ENCODE assay signal across 23 mouse cellular contexts in genomic region chr1:108571977-108572376, GRCm38 (mm10).
DNase-seq lines count a peak whose midpoint lies in the region; ATAC-seq and TF ChIP-seq lines count a peak whose summit lies in the region.
"Had no signal": no experiment of that assay in that cellular context is flagged by ENCODE, and none has a peak within 500 bp of the region (broad histone marks: within the 10 kb centered on the region; RNA-seq: fewer than 3 reads in every experiment).

No protein-coding gene starts in this region.

- no peak overlapping the region for H3K27ac ChIP-seq in forebrain, embryonic 16.5 days (ENCODE audit: low read length)
- no peak overlapping the region for H3K27ac ChIP-seq in forebrain, postnatal 0 days (ENCODE audit: low read depth, low read length)
- no peak overlapping the region for H3K27ac ChIP-seq in limb, embryonic 13.5 days
- no peak overlapping the region for H3K27ac ChIP-seq in limb, embryonic 10.5 days
- H3K27ac ChIP-seq in heart, embryonic 14.5 days (replicated peaks in 1 of 2; ENCODE audit: control insufficient read depth in 1 of 2, insufficient read depth in 1 of 2, low read depth in 2 of 2, low read length in 2 of 2): peak overlapping the region; percentile 62 to 78; a peak in 3 of 4 replicates
- no peak overlapping the region for H3K27ac ChIP-seq in limb, embryonic 15.5 days
- H3K27ac ChIP-seq: embryonic facial prominence, embryonic 12.5 days; hindbrain, embryonic 15.5 days; intestine, embryonic 15.5 days; left cerebral cortex, adult 2 months; liver, embryonic 13.5 days; midbrain, embryonic 10.5 days; stomach, postnatal 0 days had no signal

- ATAC-seq in forebrain, embryonic 16.5 days: peak; percentile 48
- ATAC-seq in forebrain, postnatal 0 days: no peak
- peak; percentile 59; the same call in 1 of the 2 replicates for ATAC-seq in limb, embryonic 13.5 days (ENCODE audit: low FRiP score, low read depth)
- no peak for ATAC-seq in heart, embryonic 14.5 days (ENCODE audit: insufficient number of reproducible peaks, insufficient read depth, low FRiP score, low read depth)
- ATAC-seq in limb, embryonic 15.5 days (ENCODE audit: insufficient number of reproducible peaks, low FRiP score, low TSS enrichment, low read depth): 0 out of 2 replicates have a peak, but pooled peaks have one; percentile 52
- ATAC-seq: intestine, embryonic 15.5 days had no signal

- no peak overlapping the region for H3K4me2 ChIP-seq in forebrain, embryonic 16.5 days (ENCODE audit: low read length)
- no peak overlapping the region for H3K4me2 ChIP-seq in forebrain, postnatal 0 days (ENCODE audit: low read depth)
- H3K4me2 ChIP-seq in limb, embryonic 13.5 days (replicated peaks): no peak overlapping the region
- H3K4me2 ChIP-seq in heart, embryonic 14.5 days (ENCODE audit: low read length): peak overlapping the region; percentile 9; the same call in 1 of the 2 replicates
- H3K4me2 ChIP-seq in limb, embryonic 15.5 days: no peak overlapping the region
- H3K4me2 ChIP-seq: embryonic facial prominence, embryonic 12.5 days; hindbrain, embryonic 15.5 days; intestine, embryonic 15.5 days; liver, embryonic 13.5 days; lung, embryonic 14.5 days had no signal

- TF ChIP-seq CTCF in forebrain, postnatal 0 days (IDR thresholded peaks at IDR 0.05; ENCODE audit: low read depth): no peak

- no peak overlapping the region for H3K4me3 ChIP-seq in forebrain, embryonic 16.5 days (replicated peaks; ENCODE audit: low read length)
- no peak overlapping the region for H3K4me3 ChIP-seq in forebrain, postnatal 0 days (ENCODE audit: low read depth, low read length)
- no peak overlapping the region for H3K4me3 ChIP-seq in limb, embryonic 13.5 days
- no peak overlapping the region for H3K4me3 ChIP-seq in limb, embryonic 10.5 days
- H3K4me3 ChIP-seq in heart, embryonic 14.5 days (ENCODE audit: control insufficient read depth in 1 of 2, insufficient read depth in 1 of 2, low read depth in 1 of 2, low read length in 2 of 2): no peak overlapping the region
- no peak overlapping the region for H3K4me3 ChIP-seq in limb, embryonic 15.5 days
- H3K4me3 ChIP-seq: embryonic facial prominence, embryonic 12.5 days; hindbrain, embryonic 15.5 days; intestine, embryonic 15.5 days; left cerebral cortex, adult 2 months; liver, embryonic 13.5 days; midbrain, embryonic 10.5 days had no signal

- H3K9me3 ChIP-seq in forebrain, embryonic 16.5 days (ENCODE audit: control insufficient read depth, low read length): no peaks in the 10 kb centered on the region
- H3K9me3 ChIP-seq in forebrain, postnatal 0 days (ENCODE audit: low read length): no peaks in the 10 kb centered on the region
- no peaks in the 10 kb centered on the region for H3K9me3 ChIP-seq in limb, embryonic 13.5 days
- H3K9me3 ChIP-seq in limb, embryonic 10.5 days (replicated peaks): no peaks in the 10 kb centered on the region
- H3K9me3 ChIP-seq in heart, embryonic 14.5 days (ENCODE audit: control insufficient read depth, low read length): no peaks in the 10 kb centered on the region
- no peaks in the 10 kb centered on the region for H3K9me3 ChIP-seq in limb, embryonic 15.5 days
- H3K9me3 ChIP-seq: embryonic facial prominence, embryonic 12.5 days; hindbrain, embryonic 15.5 days; intestine, embryonic 15.5 days; liver, embryonic 13.5 days; midbrain, embryonic 10.5 days had no signal

- WGBS in forebrain, embryonic 16.5 days: 40% methylated on average over 3 of the region's 3 CpGs
- 38% methylated on average over 3 of the region's 3 CpGs for WGBS in forebrain, postnatal 0 days
- 31% methylated on average over 3 of the region's 3 CpGs for WGBS in limb, embryonic 13.5 days
- WGBS in limb, embryonic 10.5 days: 54% methylated on average over 3 of the region's 3 CpGs
- WGBS in heart, embryonic 14.5 days: 35% methylated on average over 3 of the region's 3 CpGs
- WGBS in limb, embryonic 15.5 days: 29% methylated on average over 3 of the region's 3 CpGs

- H3K9ac ChIP-seq in forebrain, embryonic 16.5 days (replicated peaks; ENCODE audit: low read depth, low read length): no peak overlapping the region
- H3K9ac ChIP-seq in forebrain, postnatal 0 days: no peak overlapping the region
- H3K9ac ChIP-seq in limb, embryonic 13.5 days: no peak overlapping the region
- no peak overlapping the region for H3K9ac ChIP-seq in heart, embryonic 14.5 days (ENCODE audit: low read length)
- H3K9ac ChIP-seq in limb, embryonic 15.5 days: no peak overlapping the region
- H3K9ac ChIP-seq: embryonic facial prominence, embryonic 12.5 days; hindbrain, embryonic 15.5 days; intestine, embryonic 15.5 days; liver, embryonic 13.5 days; lung, embryonic 14.5 days had no signal

- 0 out of 2 replicates have a peak, but pooled peaks cover 2% of the 10 kb centered on the region for H3K4me1 ChIP-seq in forebrain, embryonic 16.5 days (replicated peaks; ENCODE audit: control insufficient read depth, insufficient read depth, low read length)
- no peaks in the 10 kb centered on the region for H3K4me1 ChIP-seq in forebrain, postnatal 0 days (ENCODE audit: insufficient read depth)
- H3K4me1 ChIP-seq in limb, embryonic 13.5 days: no peaks in the 10 kb centered on the region
- no peaks in the 10 kb centered on the region for H3K4me1 ChIP-seq in limb, embryonic 10.5 days
- no peaks in the 10 kb centered on the region; a peak in 1 of 4 replicates for H3K4me1 ChIP-seq in heart, embryonic 14.5 days (ENCODE audit: control insufficient read depth in 2 of 2, insufficient read depth in 2 of 2, low read length in 2 of 2)
- H3K4me1 ChIP-seq in limb, embryonic 15.5 days: no peaks in the 10 kb centered on the region
- H3K4me1 ChIP-seq: embryonic facial prominence, embryonic 12.5 days; hindbrain, embryonic 15.5 days; intestine, embryonic 15.5 days; liver, embryonic 13.5 days; midbrain, embryonic 10.5 days had no signal

- no peaks in the 10 kb centered on the region for H3K36me3 ChIP-seq in forebrain, embryonic 16.5 days (ENCODE audit: control insufficient read depth, insufficient read depth)
- H3K36me3 ChIP-seq in forebrain, postnatal 0 days (ENCODE audit: insufficient read depth): no peaks in the 10 kb centered on the region
- no peaks in the 10 kb centered on the region for H3K36me3 ChIP-seq in limb, embryonic 13.5 days
- H3K36me3 ChIP-seq in limb, embryonic 10.5 days: no peaks in the 10 kb centered on the region
- H3K36me3 ChIP-seq in heart, embryonic 14.5 days (ENCODE audit: control insufficient read depth, insufficient read depth, low read length): no peaks in the 10 kb centered on the region
- no peaks in the 10 kb centered on the region for H3K36me3 ChIP-seq in limb, embryonic 15.5 days
- H3K36me3 ChIP-seq: embryonic facial prominence, embryonic 12.5 days; hindbrain, embryonic 15.5 days; intestine, embryonic 15.5 days; liver, embryonic 13.5 days; midbrain, embryonic 10.5 days had no signal

- intact Hi-C loops in gastrocnemius, postnatal 14 days (cut with DNase I; ENCODE audit: low total_unique reads): no loop called here

- no peak for DNase-seq in forebrain, postnatal 0 days
- DNase-seq in limb, embryonic 10.5 days (ENCODE audit: low spot score): no peak
- DNase-seq in adrenal gland, adult 8-10 months: no peak
- no peak for DNase-seq in gastrocnemius, postnatal 14 days
- DNase-seq: cerebellum, adult 8-10 months; kidney, adult 9 months; kidney, postnatal 36 days; left cerebral cortex, postnatal 4 days; liver, embryonic 13.5 days; lung, embryonic 14.5 days; lung, postnatal 4 days; right cerebral cortex, adult 18-20 months had no signal

- H3K27me3 ChIP-seq in forebrain, embryonic 16.5 days (replicated peaks; ENCODE audit: control insufficient read depth, insufficient read depth, low read length): no peaks in the 10 kb centered on the region
- H3K27me3 ChIP-seq in forebrain, postnatal 0 days (ENCODE audit: insufficient read depth, low read length): no peaks in the 10 kb centered on the region
- H3K27me3 ChIP-seq in limb, embryonic 13.5 days: no peaks in the 10 kb centered on the region
- H3K27me3 ChIP-seq in limb, embryonic 10.5 days (ENCODE audit: low read depth, poor library complexity, severe bottlenecking): no peaks in the 10 kb centered on the region
- no peaks in the 10 kb centered on the region for H3K27me3 ChIP-seq in heart, embryonic 14.5 days (ENCODE audit: control insufficient read depth, insufficient read depth, low read length)
- no peaks in the 10 kb centered on the region for H3K27me3 ChIP-seq in limb, embryonic 15.5 days
- H3K27me3 ChIP-seq: CH12.LX; embryonic facial prominence, embryonic 12.5 days; hindbrain, embryonic 15.5 days; intestine, embryonic 15.5 days; liver, embryonic 13.5 days had no signal

Comparison
In these comparisons a context has a peak if more than half of its experiments do, and no peak if none do; other contexts are left out.
1. ATAC-seq: peak in forebrain, embryonic 16.5 days (single experiment), limb, embryonic 13.5 days (single experiment) and limb, embryonic 15.5 days (single experiment); none in forebrain, postnatal 0 days (single experiment) and heart, embryonic 14.5 days (single experiment).
2. H3K27ac ChIP-seq: peak in heart, embryonic 14.5 days (2 of 2); none in forebrain, embryonic 16.5 days (single experiment), forebrain, postnatal 0 days (single experiment), limb, embryonic 13.5 days (single experiment), limb, embryonic 10.5 days (single experiment) and limb, embryonic 15.5 days (single experiment).